Mouse (Mus musculus) adrenal gland, postnatal 36 days (tissue): ENCODE results near the gene Wfdc11. TPM values are rescaled to one million over a fixed set of nuclear protein-coding genes. Genes with fewer than 3 reads are reported as not detected.
A peak's percentile ranks its signal among the peaks of the same experiment; 100 is the strongest.
"Not testable (repeated sequence)": the region's sequence is repeated elsewhere in the genome, so short reads cannot be mapped to it uniquely, and the experiment has no call there.

ENCODE experiments used
- DNase-seq, 2 experiments: peaks; one replicate each; pipeline ENCODE4 v3.0.0; 2021; ENCODE audit warnings: mixed read lengths in 1 of 2
- long read RNA-seq, 2 experiments: library from polyadenylated mRNA; stranded (forward); transcript quantifications; one replicate each; pipeline ENCODE4 v2.0.0; 2021; ENCODE audit warnings: borderline sequencing depth in 2 of 2
- total RNA-seq, 2 experiments: library from RNA; stranded (reverse); gene quantifications; 2 replicates each; pipeline ENCODE4 v1.2.3; 2021

Gene Wfdc11
- not detected for total RNA-seq
- long read RNA-seq, experiment 1: 0 reads
- long read RNA-seq, experiment 2: 0 reads

DNA sequence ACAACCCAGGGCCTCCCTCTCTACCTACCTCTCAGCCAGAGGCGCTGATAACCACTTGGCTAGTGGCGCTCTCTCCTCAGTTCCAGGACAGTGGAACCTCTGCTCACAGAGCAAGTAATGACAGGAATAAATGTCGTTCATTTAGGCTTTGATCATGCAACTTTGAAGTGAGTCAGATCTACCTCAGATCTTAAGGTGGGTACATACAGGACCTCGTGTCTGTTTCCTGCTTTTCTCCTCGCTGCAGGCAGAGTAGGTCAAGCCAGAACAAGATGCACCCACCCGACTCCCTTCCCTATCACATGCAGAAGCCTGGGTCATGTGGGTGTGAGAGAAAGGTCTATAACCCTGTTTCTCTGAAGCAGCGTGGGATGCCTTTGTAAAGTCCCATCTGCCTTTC lies at the start of gene Wfdc11:
TSS of gene Wfdc11 (minus strand) at position 101 of the 400 bp plus-strand sequence.
- no peak for DNase-seq

DNA sequence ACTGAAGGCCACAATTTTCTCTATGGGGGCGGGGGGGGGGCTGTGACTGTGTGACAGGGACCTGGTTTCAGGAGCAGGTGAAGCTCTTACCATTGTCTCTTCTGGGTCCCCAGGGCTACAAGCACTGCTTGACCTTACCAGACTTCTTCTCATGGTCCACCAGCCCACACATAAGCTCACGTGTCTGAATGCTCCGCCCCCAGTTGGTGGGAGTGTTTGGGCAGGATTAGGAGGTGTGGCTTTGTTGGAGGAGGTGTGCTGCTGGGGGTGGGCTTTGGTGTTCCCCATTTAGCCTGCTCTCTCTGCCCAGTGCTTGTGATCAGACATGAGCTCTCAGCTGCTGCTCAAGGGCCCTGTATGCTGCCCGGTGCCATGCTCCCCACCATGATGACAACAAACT lies 49.4 kb upstream of the Wfdc11 start:
- DNase-seq: no peak

GRCm38 (mm10) chr2:164716194-164716786 lies 42.4 kb upstream of the Wfdc11 start:
- not testable (repeated sequence) for DNase-seq

- no peak for DNase-seq
Observed at GRCm38 (mm10) chr2:164715005-164715404, 41.1 kb upstream of the Wfdc11 start, which contains the start of gene Spint5. TSS of gene Spint5 (plus strand) at chr2:164715305.

- DNase-seq: no peak
Observed at GRCm38 (mm10) chr2:164705991-164706390, 32.1 kb upstream of the Wfdc11 start.

GRCm38 (mm10) chr2:164705328-164705727 lies 31.4 kb upstream of the Wfdc11 start:
- DNase-seq: no peak

DNA sequence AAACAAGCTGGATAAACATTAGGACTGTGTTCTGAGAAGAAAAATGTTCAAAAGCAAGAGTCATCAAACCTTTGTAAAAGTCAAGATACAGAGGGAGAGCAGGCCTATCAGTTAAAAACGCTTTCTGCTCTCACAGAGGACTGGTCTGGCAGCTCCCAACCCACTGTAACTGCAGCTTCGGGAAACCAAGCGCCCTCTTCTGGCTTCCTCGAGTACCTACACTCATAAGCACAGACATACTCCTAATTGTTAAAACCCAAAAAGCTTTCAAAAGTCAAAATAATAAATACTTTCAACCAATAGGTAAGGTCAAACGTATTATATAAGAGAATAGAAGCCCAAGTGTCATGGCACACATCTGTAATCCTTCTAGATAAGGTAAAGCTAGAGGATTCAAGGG lies 30.3 kb upstream of the Wfdc11 start:
- no peak for DNase-seq

DNA sequence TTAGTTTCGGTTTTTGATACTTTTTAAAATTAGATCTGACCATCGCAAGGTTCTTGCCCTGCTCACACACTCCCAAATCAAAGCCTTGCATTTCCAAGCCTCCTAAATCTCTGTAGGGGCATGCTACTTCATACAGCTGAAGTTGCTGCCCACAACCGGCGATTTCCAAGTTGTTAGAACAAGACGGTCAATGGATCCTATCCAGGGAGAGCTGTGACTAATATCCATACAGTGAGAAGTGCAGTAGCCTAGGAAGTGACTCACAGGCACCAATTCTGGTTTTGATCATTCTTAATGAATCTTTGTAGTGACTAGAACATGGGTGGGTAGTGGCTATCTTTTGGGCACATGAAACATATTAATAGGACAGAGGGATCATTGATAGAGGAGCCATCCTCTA lies 27.9 kb upstream of the Wfdc11 start:
- DNase-seq: no peak

GRCm38 (mm10) chr2:164700959-164701358 lies 27.1 kb upstream of the Wfdc11 start:
- no peak for DNase-seq

GRCm38 (mm10) chr2:164698201-164698600 lies 24.3 kb upstream of the Wfdc11 start, which contains the start of gene Spint4:
TSS of gene Spint4 (plus strand) at chr2:164698501.
- no peak for DNase-seq

DNA sequence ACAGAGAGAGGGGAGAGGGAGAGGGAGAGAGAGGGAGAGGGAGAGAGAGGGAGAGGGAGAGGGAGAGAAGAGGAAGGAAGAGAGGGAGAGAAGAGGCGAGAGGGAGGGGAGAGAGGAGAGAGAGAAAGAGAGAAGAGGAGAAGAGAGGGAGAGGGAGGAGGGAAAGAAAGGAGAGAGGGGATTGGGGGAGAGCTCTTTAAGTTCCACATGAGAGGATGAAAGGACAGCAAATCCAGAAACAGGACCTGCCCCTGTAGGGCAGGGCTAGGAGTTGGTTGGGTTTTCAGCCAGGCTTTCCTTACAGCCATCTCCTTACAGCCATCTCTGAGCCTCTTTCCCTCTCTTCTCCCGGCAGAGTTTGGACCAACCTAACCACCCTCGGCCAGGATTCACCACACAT lies 10.9 kb upstream of the Wfdc11 start, which contains the start of gene Wfdc13:
TSS of gene Wfdc13 (plus strand) at position 301 of the 400 bp plus-strand sequence.
- DNase-seq: no peak

- DNase-seq: peak in 1 of 2 experiments; percentile 11
Observed at GRCm38 (mm10) chr2:164679906-164680305, 6.0 kb upstream of the Wfdc11 start.

GRCm38 (mm10) chr2:164678848-164679625 lies 5.2 kb upstream of the Wfdc11 start:
- peak; percentile 69 to 81 for DNase-seq

DNA sequence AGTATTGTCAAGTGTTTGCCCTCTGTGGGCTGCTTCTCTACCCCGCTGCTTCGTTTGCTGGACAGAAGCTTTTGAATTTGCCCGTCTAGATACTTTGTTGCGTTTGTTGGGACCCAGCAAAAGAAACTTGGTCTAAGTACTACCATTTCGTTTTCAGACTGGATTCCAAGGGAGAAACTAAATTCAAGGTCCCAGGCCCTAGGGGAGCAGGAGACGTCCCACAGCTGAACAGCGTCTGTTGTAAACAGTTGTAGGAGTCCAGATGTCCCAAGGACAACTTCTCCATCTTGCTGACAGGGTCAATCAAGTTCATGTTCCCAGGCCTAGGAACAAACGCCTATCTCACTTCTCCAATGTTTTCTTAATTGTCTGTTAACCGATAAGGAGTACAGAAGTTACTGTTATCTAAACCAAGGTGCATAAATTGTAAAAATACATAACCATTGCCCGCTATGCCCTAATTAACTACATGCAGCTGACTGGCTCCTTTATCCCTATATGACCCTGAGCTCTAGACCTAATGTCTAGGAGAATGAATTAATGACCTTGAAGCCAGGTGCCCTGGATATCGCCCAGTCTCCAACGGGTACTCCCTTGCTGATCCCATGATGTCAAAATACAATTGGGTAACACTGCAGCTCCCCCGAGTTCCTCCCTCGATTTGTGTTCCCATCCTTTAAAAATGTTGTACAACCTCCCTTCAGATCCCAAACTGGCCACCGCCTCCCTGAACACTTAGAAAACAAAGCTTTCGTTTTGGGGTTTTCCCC lies 3.2 kb upstream of the Wfdc11 start:
- no peak for DNase-seq

DNA sequence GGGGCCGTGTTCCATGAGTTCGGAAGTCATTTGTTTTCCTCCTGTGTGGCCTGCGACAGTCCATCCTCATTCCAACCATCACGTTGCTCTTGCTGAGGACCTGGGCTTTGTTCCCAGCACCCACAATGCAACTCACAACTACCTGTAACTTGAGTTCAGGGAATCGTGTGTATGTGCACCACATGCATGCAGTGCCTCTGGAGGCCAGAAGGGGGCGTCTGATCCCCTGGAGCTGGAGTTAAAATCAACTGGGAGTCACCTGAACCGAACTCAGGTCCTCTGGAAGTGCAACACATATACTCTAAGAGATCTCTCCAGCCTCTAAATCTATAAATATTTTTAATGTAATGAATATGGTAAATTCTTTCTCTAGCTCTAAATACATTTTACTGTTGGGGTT lies 2.2 kb upstream of the Wfdc11 start:
- DNase-seq: no peak

DNA sequence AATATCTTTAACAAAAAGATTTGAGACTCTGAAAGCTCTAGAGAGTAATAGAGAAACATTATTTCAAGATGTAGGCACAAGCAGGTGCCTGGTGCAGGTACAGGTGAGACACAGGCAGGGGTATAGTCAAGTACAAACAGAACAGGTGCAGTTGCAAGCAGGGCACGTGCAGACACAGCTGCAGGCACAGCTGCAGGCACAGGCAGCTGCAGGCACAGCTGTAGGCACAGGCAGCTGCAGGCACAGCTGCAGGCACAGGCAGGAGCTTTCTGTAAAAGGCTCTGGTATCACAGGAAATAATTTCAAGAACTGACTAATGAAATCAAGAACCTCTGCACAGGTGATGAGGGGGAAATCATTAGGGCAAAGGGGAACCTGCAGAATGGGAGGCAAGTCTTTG lies 2.9 kb downstream of the Wfdc11 start:
- DNase-seq: no peak

GRCm38 (mm10) chr2:164670261-164670660 lies 3.6 kb downstream of the Wfdc11 start:
- DNase-seq: no peak

DNA sequence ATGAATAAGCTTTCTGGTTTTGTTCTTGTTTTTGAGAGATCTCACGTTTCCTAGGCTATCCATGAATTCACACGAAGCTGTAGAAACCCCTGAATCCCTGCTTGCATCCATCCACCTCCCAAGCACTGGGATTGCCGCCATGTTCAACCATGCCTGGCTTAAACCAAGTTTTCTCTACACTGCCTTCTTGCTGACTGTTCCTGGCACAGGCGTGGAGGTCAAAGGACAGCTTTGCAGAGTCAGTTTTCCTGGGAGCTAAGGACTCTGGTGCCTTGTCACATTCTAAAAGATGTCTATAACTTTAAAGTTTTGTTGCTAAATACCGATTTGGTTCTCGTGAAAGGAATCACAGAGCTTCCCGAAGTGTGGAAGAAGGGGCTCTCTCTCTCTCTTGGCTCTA lies 9.0 kb downstream of the Wfdc11 start:
- DNase-seq: no peak

DNA sequence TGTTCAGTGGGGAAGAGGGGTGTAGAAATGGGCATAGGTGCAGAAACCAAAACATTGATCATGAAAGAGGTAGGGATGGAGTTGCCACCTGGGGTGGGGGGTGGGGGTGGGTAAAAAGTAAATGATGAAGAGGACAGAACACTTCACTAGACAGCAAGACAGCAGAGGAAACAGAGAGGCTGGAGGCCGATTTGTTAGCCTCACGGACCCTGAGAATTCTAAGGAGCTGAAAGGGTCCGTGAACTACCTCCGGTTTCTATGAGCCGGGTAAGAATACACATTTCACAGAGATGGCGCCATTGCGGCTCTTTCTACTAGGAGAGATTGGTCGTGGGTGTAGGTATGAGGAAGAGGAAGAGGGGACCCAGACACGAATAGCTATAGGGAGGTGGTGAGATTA lies 17.4 kb downstream of the Wfdc11 start, which contains the start of gene Wfdc9:
TSS of gene Wfdc9 (minus strand) at position 101 of the 400 bp plus-strand sequence.
- no peak for DNase-seq

DNA sequence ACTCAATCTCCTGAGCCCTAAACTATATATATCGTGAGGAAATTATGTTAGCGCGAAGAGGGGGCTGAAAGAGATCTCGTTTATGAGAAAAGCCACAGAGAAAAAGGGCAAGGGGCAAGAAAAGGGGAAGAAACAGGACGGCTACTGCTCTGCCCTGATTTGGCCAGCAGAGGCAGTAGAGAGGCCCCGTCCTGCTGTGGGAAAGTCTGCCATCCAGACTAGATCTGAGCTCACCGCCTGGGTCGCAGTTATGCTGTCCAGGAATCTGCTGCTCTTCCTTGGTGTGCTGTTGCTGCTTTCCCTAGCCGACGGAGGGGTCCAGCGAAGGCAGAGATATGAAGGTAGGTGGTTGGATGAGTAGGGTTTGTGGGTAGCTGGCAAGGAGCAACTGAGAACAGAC lies 18.0 kb downstream of the Wfdc11 start, which contains the start of gene Wfdc10:
TSS of gene Wfdc10 (plus strand) at position 189 of the 400 bp plus-strand sequence.
- peak; percentile 49 to 65 for DNase-seq

GRCm38 (mm10) chr2:164641881-164642673 lies 31.8 kb downstream of the Wfdc11 start:
- DNase-seq: peak in 1 of 2 experiments; percentile 29

DNA sequence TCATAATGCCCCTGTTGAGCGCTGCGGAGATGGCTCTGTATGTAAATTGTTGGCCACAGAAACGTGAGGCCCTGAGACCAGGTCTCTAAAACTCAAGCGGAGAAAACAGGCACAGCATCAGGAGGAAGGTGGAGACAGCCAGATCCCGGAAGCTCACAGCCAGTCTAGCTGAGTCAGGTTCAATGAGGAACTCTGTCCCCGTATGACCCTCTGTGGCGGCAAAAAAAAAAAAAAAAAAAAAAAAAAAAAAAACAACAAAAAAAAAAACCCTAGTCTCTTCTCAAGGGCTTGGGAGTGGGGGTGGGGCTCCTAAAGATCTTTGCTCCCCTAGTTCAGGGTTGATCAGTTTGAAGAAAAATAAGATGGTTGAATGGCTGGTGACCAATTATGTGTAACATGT lies 32.8 kb downstream of the Wfdc11 start:
- DNase-seq: no peak
